Mouse (Mus musculus): ENCODE measurements around the gene Ssbp2. TPM values are rescaled to one million over a fixed set of nuclear protein-coding genes. Genes with fewer than 3 reads are reported as not detected.
A peak's percentile ranks its signal among the peaks of the same experiment; 100 is the strongest.

Gene Ssbp2
- polyA plus RNA-seq, 1 experiment, result 15.1 TPM

- TF ChIP-seq POLR2A (IDR thresholded peaks at IDR 0.05; ENCODE audit: borderline replicate concordance, extremely low read depth, low read depth, low read length) (no peak), CTCF (IDR thresholded peaks at IDR 0.05; ENCODE audit: insufficient read depth, low read length) (no peak)
- DNase-seq, result no peak
- Histone ChIP-seq H3K4me3 (replicated peaks; ENCODE audit: extremely low read depth, low read depth, low read length) (no peak overlapping the region), H3K4me1 (ENCODE audit: control insufficient read depth, insufficient read depth, low read length) (peaks cover 2% of the 10 kb centered on the region; the same call in 1 of the 2 replicates)
- 36% methylated on average over 7 of the region's 7 CpGs for WGBS
These were observed 174.0 kb downstream of the Ssbp2 start for GRCm38 (mm10) chr13:91634123-91634522.

- H3K4me1 ChIP-seq (ENCODE audit: control insufficient read depth, insufficient read depth, low read length), result peaks cover 2% of the 10 kb centered on the region; the same call in 1 of the 2 replicates
- 61% methylated on average over 2 of the region's 2 CpGs for WGBS
- no peak for DNase-seq
- TF ChIP-seq CTCF (IDR thresholded peaks at IDR 0.05; ENCODE audit: insufficient read depth, low read length) (no peak), POLR2A (IDR thresholded peaks at IDR 0.05; ENCODE audit: borderline replicate concordance, extremely low read depth, low read depth, low read length) (no peak)
- no peak overlapping the region for H3K4me3 ChIP-seq (replicated peaks; ENCODE audit: extremely low read depth, low read depth, low read length)
These were observed 175.9 kb downstream of the Ssbp2 start for GRCm38 (mm10) chr13:91635957-91636356.

GRCm38 (mm10) chr13:91636814-91637213 is 176.7 kb downstream of the Ssbp2 start:
- 12% methylated on average over 5 of the region's 5 CpGs for WGBS
- Histone ChIP-seq H3K4me3 (replicated peaks; ENCODE audit: extremely low read depth, low read depth, low read length) (no peak overlapping the region), H3K4me1 (ENCODE audit: control insufficient read depth, insufficient read depth, low read length) (peaks cover 2% of the 10 kb centered on the region; the same call in 1 of the 2 replicates)
- peak; percentile 62 for DNase-seq
- TF ChIP-seq CTCF (IDR thresholded peaks at IDR 0.05; ENCODE audit: insufficient read depth, low read length) (peak; percentile 87), POLR2A (IDR thresholded peaks at IDR 0.05; ENCODE audit: borderline replicate concordance, extremely low read depth, low read depth, low read length) (no peak)

- 59% methylated on average over 5 of the region's 5 CpGs for WGBS
- no peak for TF ChIP-seq CTCF (IDR thresholded peaks at IDR 0.05; ENCODE audit: insufficient read depth, low read length)
- no peak for TF ChIP-seq POLR2A (IDR thresholded peaks at IDR 0.05; ENCODE audit: borderline replicate concordance, extremely low read depth, low read depth, low read length)
- Histone ChIP-seq H3K4me1 (ENCODE audit: control insufficient read depth, insufficient read depth, low read length) (peaks cover 2% of the 10 kb centered on the region; the same call in 1 of the 2 replicates), H3K4me3 (replicated peaks; ENCODE audit: extremely low read depth, low read depth, low read length) (no peak overlapping the region)
- DNase-seq, result no peak
These were observed 178.8 kb downstream of the Ssbp2 start for GRCm38 (mm10) chr13:91638836-91639235.

- WGBS, result 60% methylated on average over 5 of the region's 5 CpGs
These were observed 180.1 kb downstream of the Ssbp2 start for GRCm38 (mm10) chr13:91640219-91640618.

GRCm38 (mm10) chr13:91648240-91648639 is 188.2 kb downstream of the Ssbp2 start:
- H3K4me3 ChIP-seq (replicated peaks; ENCODE audit: extremely low read depth, low read depth, low read length), result no peak overlapping the region
- no peak for DNase-seq
- no peaks in the 10 kb centered on the region for H3K4me1 ChIP-seq (ENCODE audit: control insufficient read depth, insufficient read depth, low read length)
- peak; percentile 40; the same call in 1 of the 2 replicates for TF ChIP-seq CTCF (IDR thresholded peaks at IDR 0.05; ENCODE audit: insufficient read depth, low read length)
- TF ChIP-seq POLR2A (IDR thresholded peaks at IDR 0.05; ENCODE audit: borderline replicate concordance, extremely low read depth, low read depth, low read length), result no peak
- WGBS, result 51% methylated on average over 6 of the region's 6 CpGs

More at GRCm38 (mm10) chr13:91640219-91640618, 180.1 kb downstream of the Ssbp2 start:
- Histone ChIP-seq H3K4me1 (ENCODE audit: control insufficient read depth, insufficient read depth, low read length) (peaks cover 2% of the 10 kb centered on the region; the same call in 1 of the 2 replicates), H3K4me3 (replicated peaks; ENCODE audit: extremely low read depth, low read depth, low read length) (no peak overlapping the region)
- TF ChIP-seq CTCF (IDR thresholded peaks at IDR 0.05; ENCODE audit: insufficient read depth, low read length), result no peak
- no peak for TF ChIP-seq POLR2A (IDR thresholded peaks at IDR 0.05; ENCODE audit: borderline replicate concordance, extremely low read depth, low read depth, low read length)
- no peak for DNase-seq

- H3K4me3 ChIP-seq (replicated peaks; ENCODE audit: extremely low read depth, low read depth, low read length), result no peak overlapping the region
- no peak for DNase-seq
- 72% methylated on average over 7 of the region's 7 CpGs for WGBS
- TF ChIP-seq CTCF (IDR thresholded peaks at IDR 0.05; ENCODE audit: insufficient read depth, low read length), result no peak
- TF ChIP-seq POLR2A (IDR thresholded peaks at IDR 0.05; ENCODE audit: borderline replicate concordance, extremely low read depth, low read depth, low read length), result no peak
- H3K4me1 ChIP-seq (ENCODE audit: control insufficient read depth, insufficient read depth, low read length), result no peaks in the 10 kb centered on the region
These were observed 189.8 kb downstream of the Ssbp2 start for GRCm38 (mm10) chr13:91649926-91650325.

- 53% methylated on average over 5 of the region's 5 CpGs for WGBS
- no peak overlapping the region for H3K4me3 ChIP-seq (replicated peaks; ENCODE audit: extremely low read depth, low read depth, low read length)
- TF ChIP-seq CTCF (IDR thresholded peaks at IDR 0.05; ENCODE audit: insufficient read depth, low read length) (no peak), POLR2A (IDR thresholded peaks at IDR 0.05; ENCODE audit: borderline replicate concordance, extremely low read depth, low read depth, low read length) (no peak)
- H3K4me1 ChIP-seq (ENCODE audit: control insufficient read depth, insufficient read depth, low read length), result no peaks in the 10 kb centered on the region
- DNase-seq, result no peak
These were observed 201.1 kb downstream of the Ssbp2 start for GRCm38 (mm10) chr13:91661068-91661795.

GRCm38 (mm10) chr13:91662751-91663150 is 202.7 kb downstream of the Ssbp2 start:
- Histone ChIP-seq H3K4me3 (replicated peaks; ENCODE audit: extremely low read depth, low read depth, low read length) (no peak overlapping the region), H3K4me1 (ENCODE audit: control insufficient read depth, insufficient read depth, low read length) (no peaks in the 10 kb centered on the region)
- WGBS, result 70% methylated on average over 2 of the region's 2 CpGs
- no peak for TF ChIP-seq POLR2A (IDR thresholded peaks at IDR 0.05; ENCODE audit: borderline replicate concordance, extremely low read depth, low read depth, low read length)
- DNase-seq, result no peak

GRCm38 (mm10) chr13:91673241-91673640 is 213.2 kb downstream of the Ssbp2 start:
- TF ChIP-seq POLR2A (IDR thresholded peaks at IDR 0.05; ENCODE audit: borderline replicate concordance, extremely low read depth, low read depth, low read length), result no peak
- no peak for TF ChIP-seq CTCF (IDR thresholded peaks at IDR 0.05; ENCODE audit: insufficient read depth, low read length)
- no peaks in the 10 kb centered on the region for H3K4me1 ChIP-seq (ENCODE audit: control insufficient read depth, insufficient read depth, low read length)
- WGBS, result 73% methylated on average over 3 of the region's 3 CpGs
- DNase-seq, result no peak
- H3K4me3 ChIP-seq (replicated peaks; ENCODE audit: extremely low read depth, low read depth, low read length), result no peak overlapping the region
